Mouse (Mus musculus) central nervous system, embryonic 11.5 days (tissue): ENCODE data around the gene Cenpj. TPM values are rescaled to one million over a fixed set of nuclear protein-coding genes. Genes with fewer than 3 reads are reported as not detected.

Source experiments
- polyA plus RNA-seq: library from polyadenylated mRNA; depleted of rRNA; stranded (reverse); fragments of >200 nt; gene quantifications from 2 replicates; pipeline ENCODE4 v1.2.3, GENCODE M21; 2012; rRNA removed

Gene Cenpj
- polyA plus RNA-seq = 20.9 and 25.0 TPM in 2 replicates

DNA sequence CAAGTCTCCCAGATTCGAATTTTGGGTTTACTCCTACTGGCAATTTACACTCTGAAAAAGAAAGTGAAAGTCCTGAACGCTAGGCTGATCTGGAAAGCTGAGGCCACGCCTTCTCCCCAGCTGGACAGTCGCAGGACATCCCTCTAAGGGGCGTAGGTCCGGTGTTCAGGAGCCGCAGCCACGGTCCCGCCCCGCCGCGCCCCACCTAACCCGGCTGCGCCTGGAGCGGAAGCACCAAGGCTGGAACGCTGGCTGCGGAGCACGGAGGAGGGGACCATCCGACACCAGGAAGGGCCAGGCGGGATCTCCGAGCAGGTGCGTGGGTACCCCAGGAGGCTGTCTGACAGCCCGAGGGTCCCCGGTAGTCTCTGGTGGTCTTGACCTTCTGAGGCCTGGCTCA lies at the start of gene Cenpj, which contains the start of gene Parp4:
Gene Cenpj (minus strand): TSS at position 10 of the 400 bp plus-strand sequence.
Gene Parp4 (plus strand): TSS at position 204 of the 400 bp plus-strand sequence.

Other genes starting within 250 kb of the Cenpj start
- 0.02 and 0.04 TPM in 2 replicates for gene Atp12a, start 210.4 kb downstream of the Cenpj start, polyA plus RNA-seq
- 1.7 and 1.8 TPM in 2 replicates for gene Rnf17, start 172.8 kb downstream of the Cenpj start, polyA plus RNA-seq
- gene Parp4, start 194 bp upstream of the Cenpj start, polyA plus RNA-seq = 1.9 and 2.7 TPM in 2 replicates
- 44.6 and 52.3 TPM in 2 replicates for gene Mphosph8, start 92.8 kb upstream of the Cenpj start, polyA plus RNA-seq
- 70.3 and 159 TPM in 2 replicates for gene Pspc1, start 202.9 kb upstream of the Cenpj start, polyA plus RNA-seq
- 26.2 and 40.9 TPM in 2 replicates for gene Zmym5, start 236.3 kb upstream of the Cenpj start, polyA plus RNA-seq